Mouse (Mus musculus) activated CD4-positive, CD25-positive, alpha-beta regulatory T cell (primary cell): ENCODE measurements around the gene Scd2. TPM values are rescaled to one million over a fixed set of nuclear protein-coding genes. Genes with fewer than 3 reads are reported as not detected.

Experiments
- polyA plus RNA-seq, 2 experiments: library from polyadenylated mRNA; unstranded; fragments of 100-300 nt; shearing (Covaris generic); gene quantifications; one replicate each; pipeline ENCODE4 v1.2.1; 2017

Gene Scd2
- 10 to 100 TPM; 36.7 to 37.9 TPM for polyA plus RNA-seq

GRCm38 (mm10) chr19:44292941-44293768, at the start of gene Scd2:
Gene Scd2, plus strand, starts transcription at chr19:44293674.

GRCm38 (mm10) chr19:44332833-44333623, 39.6 kb downstream of the Scd2 start, which contains the start of gene Scd4:
Gene Scd4, plus strand, starts transcription at chr19:44333092.

Other genes starting within 250 kb of the Scd2 start
- gene Erlin1, start 223.9 kb upstream of the Scd2 start, polyA plus RNA-seq = 1 to 10 TPM; 2.9 to 8.7 TPM
- gene Chuk, start 186.2 kb upstream of the Scd2 start, polyA plus RNA-seq = 10 to 100 TPM; 75.2 to 77.6 TPM
- 10 to 100 TPM; 31.9 to 41.8 TPM for gene Cwf19l1, start 157.8 kb upstream of the Scd2 start, polyA plus RNA-seq
- 100 to 1,000 TPM; 111 to 113 TPM for gene Bloc1s2, start 147.2 kb upstream of the Scd2 start, polyA plus RNA-seq
- under 1 TPM in 1 of 2 experiments, not detected in 1; 0.06 TPM for gene Pkd2l1, start 101.2 kb upstream of the Scd2 start, polyA plus RNA-seq
- under 1 TPM in 1 of 2 experiments, not detected in 1; 0.06 TPM for gene Scd3, start 90.4 kb upstream of the Scd2 start, polyA plus RNA-seq
- under 1 TPM in 1 of 2 experiments, not detected in 1; 0.69 TPM for gene Scd4, start 39.4 kb downstream of the Scd2 start, polyA plus RNA-seq
- 1 to 10 TPM in 1 of 2 experiments, under 1 TPM in 1; 0.70 to 1.0 TPM for gene Scd1, start 114.2 kb downstream of the Scd2 start, polyA plus RNA-seq
- gene Wnt8b, start 199.8 kb downstream of the Scd2 start, polyA plus RNA-seq = under 1 TPM in 1 of 2 experiments, not detected in 1; 0.06 TPM